Mouse (Mus musculus) embryonic facial prominence, embryonic 13.5 days (tissue): Measurements from ENCODE around the gene Fam169b. TPM values are rescaled to one million over a fixed set of nuclear protein-coding genes. Genes with fewer than 3 reads are reported as not detected.

ENCODE experiments used
- ATAC-seq: fragments of 200-750 bp; cut with Nextera tagmentation; 2 replicates; pipeline ENCODE4 v1.8.0; 2017; ENCODE audit warnings: low read depth; ENCODE audit not compliant: insufficient number of reproducible peaks, insufficient read depth, low FRiP score, low TSS enrichment
- H3K27ac ChIP-seq: fragments of 300-500 bp; sonication (generic); 2 replicates; pipeline ENCODE4 v1.5.1; 2015; ENCODE audit warnings: moderate library complexity, mild to moderate bottlenecking, inconsistent platforms
- H3K27me3 ChIP-seq: fragments of 300-500 bp; sonication (generic); 2 replicates; pipeline ENCODE4 v1.6.1; 2015; ENCODE audit warnings: mild to moderate bottlenecking, inconsistent platforms
- H3K36me3 ChIP-seq: fragments of 300-500 bp; sonication (generic); 2 replicates; pipeline ENCODE4 v1.6.1; 2015; ENCODE audit warnings: mild to moderate bottlenecking, inconsistent platforms
- H3K4me1 ChIP-seq: fragments of 300-500 bp; sonication (generic); 2 replicates; pipeline ENCODE4 v1.6.1; 2015; ENCODE audit warnings: inconsistent platforms
- H3K4me2 ChIP-seq: fragments of 300-500 bp; sonication (generic); 2 replicates; pipeline ENCODE4 v1.6.1; 2015; ENCODE audit warnings: moderate library complexity, mild to moderate bottlenecking, inconsistent platforms
- H3K4me3 ChIP-seq: fragments of 300-500 bp; sonication (generic); 2 replicates; pipeline ENCODE4 v1.5.1; 2015; ENCODE audit warnings: mild to moderate bottlenecking, inconsistent platforms
- H3K9ac ChIP-seq: fragments of 300-500 bp; sonication (generic); 2 replicates; pipeline ENCODE4 v1.6.1; 2015; ENCODE audit warnings: mild to moderate bottlenecking, inconsistent platforms
- H3K9me3 ChIP-seq: fragments of 300-500 bp; sonication (generic); 2 replicates; pipeline ENCODE4 v1.6.1; 2016; ENCODE audit warnings: inconsistent platforms
- WGBS: fragments of 180-500 bp; shearing (Covaris S2); methylation state at CpG from one replicate; pipeline ENCODE4 v1.1.7; 2015; ENCODE audit warnings: mixed read lengths; 5-methylcytosine and 5-hydroxymethylcytosine counted together
- polyA plus RNA-seq: library from polyadenylated mRNA; unstranded; fragments of >200 nt; fragmentation: Nextera tagmentation; extraction: Ambion mirVana; gene quantifications from 2 replicates; pipeline ENCODE4 v1.2.1, GENCODE M21; 2015

The Fam169b gene
- polyA plus RNA-seq: 2.0 and 2.1 TPM in 2 replicates

GRCm38 (mm10) chr7:68273515-68273914, at the start of gene Fam169b:
Fam169b (plus strand) TSS chr7:68273839.
- Histone ChIP-seq H3K9me3 (no peaks in the 10 kb centered on the region), H3K4me3 (no peak within 1 kb of the TSS), H3K4me1 (peaks cover 31% of the 10 kb centered on the region), H3K27me3 (peaks cover 12% of the 10 kb centered on the region), H3K36me3 (no peaks in the 10 kb centered on the region), H3K9ac (no peak within 1 kb of the TSS), H3K27ac (no peak within 1 kb of the TSS), H3K4me2 (no peak within 1 kb of the TSS)
- ATAC-seq: no peak

DNA sequence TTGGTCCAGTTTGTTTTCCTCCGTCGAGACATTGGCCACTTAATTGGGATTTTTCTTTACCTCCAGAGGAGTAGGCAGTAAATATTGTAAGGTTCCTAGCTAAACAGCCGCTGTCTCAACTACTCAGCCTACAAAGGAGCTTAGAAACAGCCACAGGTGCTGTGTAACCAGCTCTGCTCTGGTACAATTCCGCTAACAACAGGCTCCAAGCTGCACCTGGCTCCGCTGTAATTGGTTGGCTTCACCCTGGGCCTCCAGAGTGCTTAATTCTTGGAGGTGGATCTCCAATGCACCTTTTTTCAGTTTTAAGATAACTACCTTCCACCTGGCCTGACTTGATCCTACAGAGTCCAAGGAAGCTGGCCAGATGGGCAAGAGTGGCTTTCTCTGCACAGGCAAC, 49.6 kb upstream of the Fam169b start:
- H3K4me3 ChIP-seq: no peak overlapping the region
- peak overlapping the region; percentile 55 for H3K27ac ChIP-seq
- no peaks in the 10 kb centered on the region for H3K27me3 ChIP-seq
- ATAC-seq: no peak
- no peak overlapping the region for H3K4me2 ChIP-seq
- no peaks in the 10 kb centered on the region for H3K9me3 ChIP-seq
- peaks cover 67% of the 10 kb centered on the region for H3K36me3 ChIP-seq
- no peak overlapping the region for H3K9ac ChIP-seq
- peaks cover 34% of the 10 kb centered on the region for H3K4me1 ChIP-seq
- 85% methylated on average over 5 of the region's 5 CpGs for WGBS

- ATAC-seq: no peak
- no peak overlapping the region for H3K9ac ChIP-seq
- WGBS: 94% methylated on average over 9 of the region's 9 CpGs
- no peaks in the 10 kb centered on the region for H3K27me3 ChIP-seq
- H3K27ac ChIP-seq: no peak overlapping the region
- H3K4me1 ChIP-seq: peaks cover 34% of the 10 kb centered on the region
- no peak overlapping the region for H3K4me3 ChIP-seq
- H3K4me2 ChIP-seq: no peak overlapping the region
- no peaks in the 10 kb centered on the region for H3K9me3 ChIP-seq
- peaks cover 68% of the 10 kb centered on the region for H3K36me3 ChIP-seq
Observed at GRCm38 (mm10) chr7:68225427-68226054, 48.1 kb upstream of the Fam169b start.

DNA sequence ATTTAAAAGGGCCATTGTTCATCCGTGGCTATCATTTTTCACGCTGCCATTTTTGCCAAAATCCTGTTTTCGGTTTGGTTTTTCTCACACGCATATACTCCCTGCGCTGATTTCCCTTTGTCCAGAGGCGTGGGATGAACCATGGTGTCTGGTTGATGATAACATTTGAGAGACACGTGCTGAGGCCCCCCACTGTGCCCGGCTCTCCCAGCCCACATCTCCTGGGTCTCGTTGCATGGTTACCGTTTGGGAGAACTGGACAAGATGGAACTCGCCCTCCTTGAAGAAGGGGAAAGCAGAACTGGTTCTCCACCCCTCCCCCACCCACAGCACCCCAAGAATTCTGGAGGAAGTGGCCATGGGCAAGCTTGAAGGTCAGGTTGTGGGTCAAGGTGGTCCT, 46.6 kb upstream of the Fam169b start:
- Histone ChIP-seq H3K9ac (no peak overlapping the region), H3K4me2 (no peak overlapping the region), H3K27ac (peak overlapping the region; percentile 39; the same call in 1 of the 2 replicates), H3K27me3 (no peaks in the 10 kb centered on the region), H3K9me3 (no peaks in the 10 kb centered on the region), H3K4me1 (peaks cover 31% of the 10 kb centered on the region), H3K36me3 (peaks cover 69% of the 10 kb centered on the region), H3K4me3 (no peak overlapping the region)
- no peak for ATAC-seq
- WGBS: 76% methylated on average over 11 of the region's 11 CpGs

DNA sequence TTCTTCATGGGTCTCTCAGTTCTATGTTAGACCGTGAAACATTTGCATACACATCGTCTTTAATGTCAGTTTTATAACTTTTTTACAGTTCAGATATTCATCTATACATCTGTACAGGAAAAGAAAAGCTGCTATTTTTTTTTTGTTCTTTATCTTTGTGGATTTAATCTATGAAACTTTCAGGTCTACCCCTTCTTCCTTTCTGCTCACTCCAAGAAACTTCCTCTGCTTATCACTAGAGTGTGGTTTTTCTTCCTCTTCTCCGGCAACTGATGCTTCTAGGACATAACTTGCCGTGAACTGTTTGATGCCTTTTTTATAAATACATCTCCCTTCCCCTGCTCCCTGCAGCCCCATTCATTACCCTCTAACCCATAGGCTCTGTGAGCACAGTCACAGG, 46.0 kb upstream of the Fam169b start:
- Histone ChIP-seq H3K27me3 (no peaks in the 10 kb centered on the region), H3K4me3 (no peak overlapping the region), H3K27ac (peak overlapping the region; percentile 39; the same call in 1 of the 2 replicates), H3K36me3 (peaks cover 63% of the 10 kb centered on the region), H3K4me1 (peaks cover 31% of the 10 kb centered on the region), H3K4me2 (no peak overlapping the region), H3K9me3 (no peaks in the 10 kb centered on the region), H3K9ac (no peak overlapping the region)
- ATAC-seq: no peak
- 73% methylated on average over 4 of the region's 4 CpGs for WGBS

DNA sequence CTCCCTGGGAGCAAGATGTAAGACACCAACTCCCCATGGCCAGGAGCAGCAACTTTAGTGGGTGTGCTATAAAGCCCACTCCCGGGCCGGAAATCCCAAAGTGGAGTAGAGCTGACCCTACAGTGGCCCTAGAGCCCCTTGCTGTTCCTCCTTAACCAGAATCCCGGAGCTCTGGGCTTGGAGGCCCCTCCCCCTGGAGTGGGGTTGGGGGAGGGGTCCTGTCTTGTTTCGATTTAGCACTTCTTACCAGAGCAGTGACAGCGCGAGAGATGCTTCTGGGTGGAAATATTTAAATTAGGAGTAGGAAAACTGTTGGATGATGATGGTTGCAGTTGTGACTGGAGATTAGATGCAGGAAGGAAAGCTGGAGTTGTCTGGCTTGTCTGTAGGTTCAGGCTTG, 45.1 kb upstream of the Fam169b start:
- ATAC-seq: no peak
- H3K4me3 ChIP-seq: no peak overlapping the region
- peaks cover 27% of the 10 kb centered on the region for H3K4me1 ChIP-seq
- H3K9me3 ChIP-seq: no peaks in the 10 kb centered on the region
- H3K36me3 ChIP-seq: peaks cover 60% of the 10 kb centered on the region
- H3K9ac ChIP-seq: no peak overlapping the region
- no peak overlapping the region for H3K4me2 ChIP-seq
- H3K27ac ChIP-seq: no peak overlapping the region
- H3K27me3 ChIP-seq: no peaks in the 10 kb centered on the region
- 27% methylated on average over 6 of the region's 6 CpGs for WGBS

DNA sequence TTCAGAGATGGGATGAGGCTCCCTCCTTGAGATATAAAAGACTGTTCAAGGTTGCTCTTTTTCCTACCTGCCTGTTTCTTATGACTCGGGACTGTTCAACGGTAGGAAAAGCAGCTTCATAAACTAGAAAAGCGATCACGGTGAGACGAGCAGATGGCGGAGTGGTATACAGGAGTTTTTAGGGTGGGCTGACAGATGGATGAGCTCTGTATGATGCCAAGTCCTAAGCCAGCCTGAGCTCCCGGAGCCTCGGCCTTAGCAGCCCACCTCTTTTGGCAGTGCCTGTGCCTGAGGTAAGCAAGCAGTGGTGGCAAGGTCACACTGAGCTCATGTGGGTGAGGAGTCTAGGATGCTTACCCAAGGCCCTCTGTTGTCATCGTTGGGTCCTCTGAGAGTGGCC, 42.8 kb upstream of the Fam169b start:
- H3K36me3 ChIP-seq: peaks cover 41% of the 10 kb centered on the region
- H3K9me3 ChIP-seq: no peaks in the 10 kb centered on the region
- no peak overlapping the region for H3K9ac ChIP-seq
- H3K4me1 ChIP-seq: peaks cover 29% of the 10 kb centered on the region
- H3K4me3 ChIP-seq: no peak overlapping the region
- no peak overlapping the region for H3K4me2 ChIP-seq
- H3K27me3 ChIP-seq: no peaks in the 10 kb centered on the region
- no peak overlapping the region for H3K27ac ChIP-seq
- WGBS: 93% methylated on average over 9 of the region's 9 CpGs
- no peak for ATAC-seq

DNA sequence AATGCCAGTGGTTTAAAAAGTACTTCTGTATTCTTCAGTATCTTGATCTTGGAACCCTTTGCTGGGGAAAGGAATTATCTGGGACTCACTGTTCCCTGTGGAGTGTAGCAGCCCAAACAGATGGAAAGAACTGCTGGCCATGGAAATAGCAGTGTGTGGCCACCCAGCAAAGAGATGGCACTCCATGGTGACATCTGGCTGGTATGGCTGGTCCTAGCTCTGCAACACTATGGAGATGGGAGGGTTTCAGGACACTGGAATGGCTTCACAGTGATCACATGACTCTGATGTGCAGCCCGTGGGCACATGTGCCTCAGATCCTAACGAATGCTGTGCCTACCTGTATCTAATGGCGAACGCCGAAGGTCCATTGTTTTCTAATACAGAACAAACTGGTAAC, 41.1 kb upstream of the Fam169b start:
- Histone ChIP-seq H3K4me3 (no peak overlapping the region), H3K27me3 (no peaks in the 10 kb centered on the region), H3K4me1 (peaks cover 27% of the 10 kb centered on the region), H3K36me3 (peaks cover 28% of the 10 kb centered on the region), H3K4me2 (no peak overlapping the region), H3K9ac (no peak overlapping the region), H3K9me3 (no peaks in the 10 kb centered on the region), H3K27ac (0 out of 2 replicates have a peak overlapping the region, but pooled peaks have one; percentile 51)
- WGBS: 79% methylated on average over 5 of the region's 5 CpGs
- no peak for ATAC-seq

GRCm38 (mm10) chr7:68233619-68234223, 39.9 kb upstream of the Fam169b start:
- Histone ChIP-seq H3K4me3 (no peak overlapping the region), H3K9me3 (no peaks in the 10 kb centered on the region), H3K27ac (peak overlapping the region; percentile 82), H3K36me3 (peaks cover 25% of the 10 kb centered on the region), H3K4me2 (peak overlapping the region; percentile 18; the same call in 1 of the 2 replicates), H3K9ac (no peak overlapping the region), H3K27me3 (no peaks in the 10 kb centered on the region), H3K4me1 (peaks cover 16% of the 10 kb centered on the region)
- 17% methylated on average over 12 of the region's 13 CpGs for WGBS
- ATAC-seq: no peak; the same call in 1 of the 2 replicates

DNA sequence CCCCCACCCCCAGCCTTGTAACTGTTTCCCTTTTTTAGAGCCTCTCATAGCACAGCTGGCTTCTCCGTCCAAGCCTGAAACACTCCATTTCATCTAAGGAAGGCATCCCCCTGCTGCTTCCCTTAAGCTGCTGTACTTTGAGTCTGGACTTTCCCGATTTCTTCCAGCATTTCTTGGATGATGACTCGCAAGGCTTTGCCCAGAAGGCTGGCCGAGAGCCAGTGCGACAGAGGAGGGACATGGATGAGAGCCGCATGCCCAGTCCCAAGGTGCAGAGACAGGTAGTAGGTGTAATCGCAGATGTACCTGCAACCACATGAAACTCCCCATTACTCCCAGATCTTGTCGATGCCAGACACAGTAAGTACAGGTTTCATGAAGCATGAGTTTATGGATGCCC, 36.8 kb upstream of the Fam169b start:
- ATAC-seq: no peak
- no peaks in the 10 kb centered on the region for H3K9me3 ChIP-seq
- H3K4me3 ChIP-seq: no peak overlapping the region
- H3K4me2 ChIP-seq: no peak overlapping the region
- no peak overlapping the region for H3K9ac ChIP-seq
- no peaks in the 10 kb centered on the region for H3K27me3 ChIP-seq
- 0 out of 2 replicates have a peak, but pooled peaks cover under 1% of the 10 kb centered on the region for H3K36me3 ChIP-seq
- WGBS: 84% methylated on average over 8 of the region's 8 CpGs
- H3K4me1 ChIP-seq: peaks cover 16% of the 10 kb centered on the region
- H3K27ac ChIP-seq: no peak overlapping the region

- Histone ChIP-seq H3K4me3 (no peak overlapping the region), H3K4me1 (peaks cover 1% of the 10 kb centered on the region), H3K9me3 (no peaks in the 10 kb centered on the region), H3K27me3 (no peaks in the 10 kb centered on the region), H3K9ac (no peak overlapping the region), H3K36me3 (no peaks in the 10 kb centered on the region), H3K4me2 (no peak overlapping the region), H3K27ac (no peak overlapping the region)
- WGBS: 53% methylated on average over 11 of the region's 11 CpGs
- ATAC-seq: no peak
Observed at GRCm38 (mm10) chr7:68239220-68239827, 34.3 kb upstream of the Fam169b start.

GRCm38 (mm10) chr7:68241205-68241604, 32.4 kb upstream of the Fam169b start:
- Histone ChIP-seq H3K27ac (no peak overlapping the region), H3K4me2 (no peak overlapping the region), H3K4me3 (no peak overlapping the region), H3K9me3 (no peaks in the 10 kb centered on the region), H3K27me3 (no peaks in the 10 kb centered on the region), H3K4me1 (peaks cover 4% of the 10 kb centered on the region; the same call in 1 of the 2 replicates), H3K9ac (no peak overlapping the region), H3K36me3 (no peaks in the 10 kb centered on the region)
- WGBS: 81% methylated on average over 9 of the region's 9 CpGs
- ATAC-seq: no peak
